Mouse (Mus musculus): ENCODE data around the gene Lexm. TPM values are rescaled to one million over a fixed set of nuclear protein-coding genes. Genes with fewer than 3 reads are reported as not detected.

Lexm gene
- total and polyA plus RNA-seq, 2 experiments from 2014 or later = not detected

DNA sequence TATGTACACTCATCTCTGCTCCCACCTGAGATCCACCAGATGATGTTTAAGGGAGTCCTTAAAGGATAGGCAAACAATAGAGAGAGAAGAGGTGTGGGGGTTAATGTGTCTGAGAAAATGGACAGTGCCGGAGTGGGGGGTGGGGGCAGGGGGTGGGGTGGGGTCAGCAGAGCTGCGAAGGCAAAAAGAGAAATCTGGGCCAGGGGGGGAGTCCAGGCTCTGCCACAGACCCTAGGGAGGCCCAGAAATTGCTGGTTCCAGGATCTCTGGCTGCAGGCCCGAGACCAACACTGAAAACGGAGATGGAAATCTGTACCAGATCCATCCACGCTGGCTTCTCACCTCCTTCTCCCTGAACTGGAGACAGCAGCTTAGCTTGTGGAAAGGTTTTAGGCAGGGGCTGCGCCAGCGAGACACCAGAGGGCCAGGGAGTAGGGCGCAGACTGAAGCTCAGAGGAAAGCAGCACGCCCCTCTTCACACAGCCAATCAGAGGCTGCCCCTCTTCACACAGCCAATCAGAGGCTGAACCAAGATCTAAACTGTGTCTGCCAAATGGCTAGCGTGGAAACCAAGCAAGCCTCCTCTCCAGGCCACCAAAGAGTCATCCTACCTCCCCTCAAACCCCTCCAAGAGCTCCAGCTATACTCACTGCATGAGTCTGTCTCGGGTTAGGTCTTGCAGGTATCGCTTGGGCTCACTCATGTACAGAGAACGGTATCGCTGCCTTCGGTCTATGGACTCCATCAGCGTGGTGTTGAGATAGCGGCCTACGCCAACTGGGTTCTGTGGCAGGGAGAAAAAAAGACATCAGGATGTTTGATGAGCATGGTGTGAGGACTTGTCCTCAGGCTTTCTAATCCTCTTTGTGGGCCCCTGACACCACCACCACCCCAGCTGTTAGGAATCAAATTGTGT lies 10.1 kb downstream of the Lexm start:
- DNase-seq (ENCODE audit: low spot score) (no peak), ATAC-seq (ENCODE audit: insufficient read depth, low read depth) (peak; percentile 63; the same call in 1 of the 2 replicates)
- H3K36me3 ChIP-seq (replicated peaks; ENCODE audit: control insufficient read depth, insufficient read depth, low read length) = no peaks in the 10 kb centered on the region
- TF ChIP-seq EP300 (IDR thresholded peaks at IDR 0.05; ENCODE audit: low read depth) = no peak
- TF ChIP-seq CTCF (IDR thresholded peaks at IDR 0.05; ENCODE audit: low read depth) = no peak
- H3K4me1 ChIP-seq (ENCODE audit: control insufficient read depth, insufficient read depth) = no peaks in the 10 kb centered on the region
- H3K4me2 ChIP-seq (ENCODE audit: low read depth, low read length) = peak overlapping the region; percentile 37; the same call in 1 of the 2 replicates
- H3K9ac ChIP-seq (replicated peaks; ENCODE audit: low read depth, low read length) = no peak overlapping the region
- no peaks in the 10 kb centered on the region for H3K9me3 ChIP-seq (replicated peaks; ENCODE audit: control insufficient read depth, low read length)
- no peaks in the 10 kb centered on the region for H3K27me3 ChIP-seq (ENCODE audit: control insufficient read depth, insufficient read depth, low read length)
- H3K4me3 ChIP-seq (ENCODE audit: low read depth, low read length) = no peak overlapping the region
- H3K27ac ChIP-seq (ENCODE audit: low read depth) = no peak overlapping the region
- 39% methylated on average over 18 of the region's 18 CpGs for WGBS

DNA sequence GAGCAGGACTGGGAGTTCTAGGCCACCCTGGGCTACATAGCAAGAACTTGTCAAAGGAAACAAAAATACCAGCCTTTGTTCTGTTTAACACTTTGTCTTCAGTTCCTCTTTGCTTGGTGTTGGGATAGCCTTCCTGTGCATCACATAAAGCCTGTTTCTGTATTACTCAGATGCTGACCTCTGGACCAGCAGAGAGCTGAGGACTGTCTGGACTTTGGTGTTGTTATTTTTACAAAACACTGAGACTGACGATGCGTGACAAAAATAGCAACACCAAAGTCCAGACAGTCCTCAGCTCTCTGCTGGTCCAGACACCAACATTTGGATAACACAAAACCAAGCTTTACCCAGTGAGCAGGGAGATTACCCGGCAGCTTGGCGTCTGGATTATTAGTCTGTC lies 16.3 kb downstream of the Lexm start:
- ATAC-seq (ENCODE audit: insufficient read depth, low read depth) (no peak), DNase-seq (ENCODE audit: low spot score) (no peak)
- Histone ChIP-seq H3K9me3 (replicated peaks; ENCODE audit: control insufficient read depth, low read length) (no peaks in the 10 kb centered on the region), H3K4me3 (ENCODE audit: low read depth, low read length) (no peak overlapping the region), H3K4me2 (ENCODE audit: low read depth, low read length) (no peak overlapping the region), H3K27me3 (ENCODE audit: control insufficient read depth, insufficient read depth, low read length) (no peaks in the 10 kb centered on the region), H3K36me3 (replicated peaks; ENCODE audit: control insufficient read depth, insufficient read depth, low read length) (no peaks in the 10 kb centered on the region), H3K27ac (ENCODE audit: low read depth) (peak overlapping the region; percentile 13; the same call in 1 of the 2 replicates), H3K9ac (replicated peaks; ENCODE audit: low read depth, low read length) (no peak overlapping the region), H3K4me1 (ENCODE audit: control insufficient read depth, insufficient read depth) (no peaks in the 10 kb centered on the region)
- 28% methylated on average over 4 of the region's 4 CpGs for WGBS
- no peak for TF ChIP-seq EP300 (IDR thresholded peaks at IDR 0.05; ENCODE audit: low read depth)
- no peak for TF ChIP-seq CTCF (IDR thresholded peaks at IDR 0.05; ENCODE audit: low read depth)

GRCm38 (mm10) chr4:106599415-106599814 lies 17.6 kb downstream of the Lexm start:
- DNase-seq (ENCODE audit: low spot score) (no peak), ATAC-seq (ENCODE audit: insufficient read depth, low read depth) (no peak)
- Histone ChIP-seq H3K27me3 (ENCODE audit: control insufficient read depth, insufficient read depth, low read length) (no peaks in the 10 kb centered on the region), H3K36me3 (replicated peaks; ENCODE audit: control insufficient read depth, insufficient read depth, low read length) (no peaks in the 10 kb centered on the region), H3K4me3 (ENCODE audit: low read depth, low read length) (no peak overlapping the region), H3K9ac (replicated peaks; ENCODE audit: low read depth, low read length) (no peak overlapping the region), H3K4me1 (ENCODE audit: control insufficient read depth, insufficient read depth) (no peaks in the 10 kb centered on the region), H3K9me3 (replicated peaks; ENCODE audit: control insufficient read depth, low read length) (no peaks in the 10 kb centered on the region), H3K4me2 (ENCODE audit: low read depth, low read length) (no peak overlapping the region), H3K27ac (ENCODE audit: low read depth) (no peak overlapping the region)
- no peak for TF ChIP-seq CTCF (IDR thresholded peaks at IDR 0.05; ENCODE audit: low read depth)
- TF ChIP-seq EP300 (IDR thresholded peaks at IDR 0.05; ENCODE audit: low read depth) = no peak
- 48% methylated on average over 1 of the region's 1 CpGs for WGBS

GRCm38 (mm10) chr4:106597741-106598140 lies 19.3 kb downstream of the Lexm start:
- 77% methylated on average over 4 of the region's 4 CpGs for whole genome bisulfite sequencing
- Histone ChIP-seq H3K27ac (ENCODE audit: low read depth) (no peak overlapping the region), H3K27me3 (ENCODE audit: control insufficient read depth, insufficient read depth, low read length) (no peaks in the 10 kb centered on the region), H3K36me3 (replicated peaks; ENCODE audit: control insufficient read depth, insufficient read depth, low read length) (no peaks in the 10 kb centered on the region), H3K4me1 (ENCODE audit: control insufficient read depth, insufficient read depth) (no peaks in the 10 kb centered on the region), H3K9ac (replicated peaks; ENCODE audit: low read depth, low read length) (no peak overlapping the region), H3K9me3 (replicated peaks; ENCODE audit: control insufficient read depth, low read length) (no peaks in the 10 kb centered on the region), H3K4me3 (ENCODE audit: low read depth, low read length) (no peak overlapping the region), H3K4me2 (ENCODE audit: low read depth, low read length) (no peak overlapping the region)
- ATAC-seq (ENCODE audit: insufficient read depth, low read depth) (no peak), DNase-seq (ENCODE audit: low spot score) (no peak)
- TF ChIP-seq CTCF (IDR thresholded peaks at IDR 0.05; ENCODE audit: low read depth) (no peak), EP300 (IDR thresholded peaks at IDR 0.05; ENCODE audit: low read depth) (no peak)

DNA sequence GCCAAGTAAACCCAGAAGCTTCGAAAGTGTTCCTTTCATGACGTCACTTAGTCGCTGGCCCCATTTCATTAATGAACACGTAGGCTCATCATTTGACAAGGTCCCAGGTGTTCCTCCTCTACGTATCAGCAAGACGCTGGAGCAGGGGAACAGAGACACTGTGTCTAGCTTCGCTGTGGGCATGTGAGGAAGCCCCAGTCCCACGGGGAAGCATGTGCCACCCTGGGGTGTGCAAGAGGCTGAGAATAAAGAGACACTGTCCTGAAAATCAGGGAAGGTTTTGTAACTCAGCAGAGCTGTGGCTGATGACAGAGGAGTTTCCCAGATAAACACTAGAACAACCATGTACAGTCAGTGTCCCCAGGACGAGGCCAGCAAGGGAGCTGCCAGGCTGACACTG lies 20.0 kb downstream of the Lexm start:
- 72% methylated on average over 9 of the region's 9 CpGs for WGBS
- Histone ChIP-seq H3K36me3 (replicated peaks; ENCODE audit: control insufficient read depth, insufficient read depth, low read length) (no peaks in the 10 kb centered on the region), H3K27me3 (ENCODE audit: control insufficient read depth, insufficient read depth, low read length) (no peaks in the 10 kb centered on the region), H3K4me3 (ENCODE audit: low read depth, low read length) (no peak overlapping the region), H3K9me3 (replicated peaks; ENCODE audit: control insufficient read depth, low read length) (no peaks in the 10 kb centered on the region), H3K9ac (replicated peaks; ENCODE audit: low read depth, low read length) (no peak overlapping the region), H3K4me1 (ENCODE audit: control insufficient read depth, insufficient read depth) (no peaks in the 10 kb centered on the region), H3K27ac (ENCODE audit: low read depth) (no peak overlapping the region), H3K4me2 (ENCODE audit: low read depth, low read length) (no peak overlapping the region)
- DNase-seq (ENCODE audit: low spot score) (no peak), ATAC-seq (ENCODE audit: insufficient read depth, low read depth) (no peak)
- TF ChIP-seq CTCF (IDR thresholded peaks at IDR 0.05; ENCODE audit: low read depth) (no peak), EP300 (IDR thresholded peaks at IDR 0.05; ENCODE audit: low read depth) (no peak)

Data from heart, postnatal 0 days (tissue).